Comparison of ENCODE assay signal across 9 mouse cellular contexts in genomic region chr4:155770626-155771025, GRCm38 (mm10). TPM values are rescaled to one million over a fixed set of nuclear protein-coding genes. Genes with fewer than 3 reads are reported as not detected.
A peak's percentile ranks its signal among the peaks of the same experiment; 100 is the strongest.
DNase-seq lines count a peak whose midpoint lies in the region; ATAC-seq and TF ChIP-seq lines count a peak whose summit lies in the region.
"Had no signal": no experiment of that assay in that cellular context is flagged by ENCODE, and none has a peak within 500 bp of the region (broad histone marks: within the 10 kb centered on the region; RNA-seq: fewer than 3 reads in every experiment).

No protein-coding gene starts in this region.

- H3K9ac ChIP-seq in lung, postnatal 0 days (replicated peaks; ENCODE audit: low read depth): peak overlapping the region; percentile 51; the same call in 1 of the 2 replicates
- peak overlapping the region; percentile 75 for H3K9ac ChIP-seq in limb, embryonic 12.5 days (replicated peaks)
- peak overlapping the region; percentile 47 for H3K9ac ChIP-seq in stomach, embryonic 14.5 days (replicated peaks; ENCODE audit: low read depth, low read length)

- 45% methylated on average over 18 of the region's 24 CpGs for WGBS in lung, postnatal 0 days
- WGBS in limb, embryonic 12.5 days: 46% methylated on average over 24 of the region's 24 CpGs
- WGBS in stomach, embryonic 14.5 days: 42% methylated on average over 24 of the region's 24 CpGs

- H3K27me3 ChIP-seq in lung, postnatal 0 days (replicated peaks; ENCODE audit: insufficient read depth, low read length): 0 out of 2 replicates have a peak, but pooled peaks cover 4% of the 10 kb centered on the region
- H3K27me3 ChIP-seq in limb, embryonic 12.5 days: peaks cover 38% of the 10 kb centered on the region
- no peaks in the 10 kb centered on the region for H3K27me3 ChIP-seq in stomach, embryonic 14.5 days (ENCODE audit: control insufficient read depth, insufficient read depth, low read length)

- peaks cover 14% of the 10 kb centered on the region for H3K4me1 ChIP-seq in lung, postnatal 0 days (ENCODE audit: insufficient read depth, low read depth, low read length)
- peaks cover 29% of the 10 kb centered on the region for H3K4me1 ChIP-seq in limb, embryonic 12.5 days (replicated peaks)
- peaks cover 25% of the 10 kb centered on the region; the same call in 1 of the 2 replicates for H3K4me1 ChIP-seq in stomach, embryonic 14.5 days (ENCODE audit: control insufficient read depth, insufficient read depth, low read length)

- H3K9me3 ChIP-seq in lung, postnatal 0 days (ENCODE audit: low read length): no peaks in the 10 kb centered on the region
- no peaks in the 10 kb centered on the region for H3K9me3 ChIP-seq in limb, embryonic 12.5 days
- H3K9me3 ChIP-seq in stomach, embryonic 14.5 days (ENCODE audit: control insufficient read depth, low read depth, low read length): no peaks in the 10 kb centered on the region

- no peak for TF ChIP-seq EP300 in lung, postnatal 0 days (IDR thresholded peaks at IDR 0.05)

- H3K27ac ChIP-seq in lung, postnatal 0 days (ENCODE audit: low read length): no peak overlapping the region
- H3K27ac ChIP-seq in limb, embryonic 12.5 days: no peak overlapping the region
- no peak overlapping the region for H3K27ac ChIP-seq in stomach, embryonic 14.5 days (ENCODE audit: low read length)

- no peak for ATAC-seq in lung, postnatal 0 days
- ATAC-seq in limb, embryonic 12.5 days (ENCODE audit: insufficient number of reproducible peaks, insufficient read depth, low FRiP score, low TSS enrichment, low read depth): 0 out of 2 replicates have a peak, but pooled peaks have one; percentile 9
- 0 out of 2 replicates have a peak, but pooled peaks have one; percentile 1 for ATAC-seq in stomach, embryonic 14.5 days (ENCODE audit: insufficient number of reproducible peaks, insufficient read depth, low FRiP score, low read depth)

- H3K4me3 ChIP-seq in lung, postnatal 0 days (ENCODE audit: low read depth, low read length): peak overlapping the region; percentile 53; the same call in 1 of the 2 replicates
- H3K4me3 ChIP-seq in limb, embryonic 12.5 days (replicated peaks): peak overlapping the region; percentile 58
- peak overlapping the region; percentile 47 for H3K4me3 ChIP-seq in stomach, embryonic 14.5 days (ENCODE audit: low read depth, low read length)

- no peaks in the 10 kb centered on the region for H3K36me3 ChIP-seq in lung, postnatal 0 days (ENCODE audit: insufficient read depth, low read length)
- H3K36me3 ChIP-seq in limb, embryonic 12.5 days: no peaks in the 10 kb centered on the region
- H3K36me3 ChIP-seq in stomach, embryonic 14.5 days (ENCODE audit: control insufficient read depth, insufficient read depth, low read length): no peaks in the 10 kb centered on the region

- TF ChIP-seq CTCF in lung, postnatal 0 days (IDR thresholded peaks at IDR 0.05): no peak

- peak overlapping the region; percentile 85 for H3K4me2 ChIP-seq in lung, postnatal 0 days (replicated peaks; ENCODE audit: low read depth, low read length)
- peak overlapping the region; percentile 80 for H3K4me2 ChIP-seq in limb, embryonic 12.5 days
- H3K4me2 ChIP-seq in stomach, embryonic 14.5 days (replicated peaks; ENCODE audit: low read depth, low read length): peak overlapping the region; percentile 69

- DNase-seq in lung, postnatal 0 days (ENCODE audit: low spot score): no peak
- no peak for DNase-seq in lung, postnatal 14 days
- DNase-seq in gastrocnemius, adult 18-20 months (ENCODE audit: low spot score): peak; percentile 89
- no peak for DNase-seq in adrenal gland, postnatal 14 days
- DNase-seq in ovary, postnatal 14 days (ENCODE audit: low spot score): no peak
- DNase-seq in layer of hippocampus, adult 18-20 months (ENCODE audit: low spot score in 2 of 2): no peak

RNA-seq across cellular contexts. Expression of gene Vwa1, which starts 3.9 kb away (rescaled TPM):
- 6.5 and 7.0 TPM in 2 replicates for polyA plus RNA-seq in lung, postnatal 0 days (2015; fragmentation: Nextera tagmentation; extraction: Ambion mirVana)
- total RNA-seq in gastrocnemius, adult 18-20 months (2021): 1 to 10 TPM; 5.3 to 9.7 TPM
- polyA plus RNA-seq in limb, embryonic 12.5 days (2016; fragmentation: Nextera tagmentation; extraction: Ambion mirVana): 8.3 and 8.8 TPM in 2 replicates
- polyA plus RNA-seq in stomach, embryonic 14.5 days (2014; fragmentation: Nextera tagmentation; extraction: Ambion mirVana): 26.8 and 28.4 TPM in 2 replicates
- total RNA-seq in adrenal gland, postnatal 14 days (2021): 5.2 and 5.5 TPM in 2 replicates
- 10 to 100 TPM; 10.4 to 11.9 TPM for total RNA-seq in layer of hippocampus, adult 18-20 months (2021)

RNA-seq across cellular contexts. Expression of gene Atad3a, which starts 9.7 kb away (rescaled TPM):
- 26.1 and 28.5 TPM in 2 replicates for polyA plus RNA-seq in lung, postnatal 0 days (2015; fragmentation: Nextera tagmentation; extraction: Ambion mirVana)
- total RNA-seq in gastrocnemius, adult 18-20 months (2021): 10 to 100 TPM; 25.0 to 28.1 TPM
- 104 and 108 TPM in 2 replicates for polyA plus RNA-seq in limb, embryonic 12.5 days (2016; fragmentation: Nextera tagmentation; extraction: Ambion mirVana)
- 89.1 and 90.9 TPM in 2 replicates for polyA plus RNA-seq in stomach, embryonic 14.5 days (2014; fragmentation: Nextera tagmentation; extraction: Ambion mirVana)
- 117 and 127 TPM in 2 replicates for total RNA-seq in adrenal gland, postnatal 14 days (2021)
- 10 to 100 TPM; 50.6 to 50.9 TPM for total RNA-seq in layer of hippocampus, adult 18-20 months (2021)

RNA-seq across cellular contexts. Expression of gene Tmem88b, which starts 15.0 kb away (rescaled TPM):
- 0.13 and 0.31 TPM in 2 replicates for polyA plus RNA-seq in lung, postnatal 0 days (2015; fragmentation: Nextera tagmentation; extraction: Ambion mirVana)
- under 1 TPM; 0.39 to 0.47 TPM for total RNA-seq in gastrocnemius, adult 18-20 months (2021)
- polyA plus RNA-seq in limb, embryonic 12.5 days (2016; fragmentation: Nextera tagmentation; extraction: Ambion mirVana): 0.50 and 0.91 TPM in 2 replicates
- 0.54 and 0.81 TPM in 2 replicates for polyA plus RNA-seq in stomach, embryonic 14.5 days (2014; fragmentation: Nextera tagmentation; extraction: Ambion mirVana)
- total RNA-seq in adrenal gland, postnatal 14 days (2021): 0.79 and 0.82 TPM in 2 replicates
- 10 to 100 TPM; 25.6 to 30.8 TPM for total RNA-seq in layer of hippocampus, adult 18-20 months (2021)

RNA-seq across cellular contexts. Expression of gene Ankrd65, which starts 19.6 kb away (rescaled TPM):
- polyA plus RNA-seq in lung, postnatal 0 days (2015; fragmentation: Nextera tagmentation; extraction: Ambion mirVana): 6.0 and 6.6 TPM in 2 replicates
- total RNA-seq in gastrocnemius, adult 18-20 months (2021): not detected
- 0.18 TPM in 1 of 2 replicates, not detected in the other for polyA plus RNA-seq in limb, embryonic 12.5 days (2016; fragmentation: Nextera tagmentation; extraction: Ambion mirVana)
- polyA plus RNA-seq in stomach, embryonic 14.5 days (2014; fragmentation: Nextera tagmentation; extraction: Ambion mirVana): 0.38 and 0.46 TPM in 2 replicates
- not detected in 2 replicates for total RNA-seq in adrenal gland, postnatal 14 days (2021)
- not detected for total RNA-seq in layer of hippocampus, adult 18-20 months (2021)
- total RNA-seq: adrenal gland, adult 18-20 months had no signal

RNA-seq across cellular contexts. Expression of gene Mrpl20, which starts 32.1 kb away (rescaled TPM):
- polyA plus RNA-seq in lung, postnatal 0 days (2015; fragmentation: Nextera tagmentation; extraction: Ambion mirVana): 164 and 186 TPM in 2 replicates
- total RNA-seq in gastrocnemius, adult 18-20 months (2021): 10 to 100 TPM; 50.3 to 54.0 TPM
- polyA plus RNA-seq in limb, embryonic 12.5 days (2016; fragmentation: Nextera tagmentation; extraction: Ambion mirVana): 217 and 228 TPM in 2 replicates
- 209 and 211 TPM in 2 replicates for polyA plus RNA-seq in stomach, embryonic 14.5 days (2014; fragmentation: Nextera tagmentation; extraction: Ambion mirVana)
- 194 and 200 TPM in 2 replicates for total RNA-seq in adrenal gland, postnatal 14 days (2021)
- total RNA-seq in layer of hippocampus, adult 18-20 months (2021): 10 to 100 TPM; 74.7 to 91.6 TPM

Comparison
In these comparisons a context has a peak if more than half of its experiments do, and no peak if none do; other contexts are left out.
1. RNA of gene Tmem88b, which starts 15.0 kb away (total RNA-seq): 25.6 to 30.8 TPM in layer of hippocampus, adult 18-20 months; 0.79 to 0.82 TPM in adrenal gland, postnatal 14 days and 0.39 to 0.47 TPM in gastrocnemius, adult 18-20 months; every median in the first group is over 10 times any median in the second.
2. Peak in every context shown above with its lines, with median percentiles within 50 percentile points of each other: H3K4me2 ChIP-seq, H3K4me3 ChIP-seq and H3K9ac ChIP-seq.